Mouse (Mus musculus): ENCODE results near the gene AL732309.1.

DNA sequence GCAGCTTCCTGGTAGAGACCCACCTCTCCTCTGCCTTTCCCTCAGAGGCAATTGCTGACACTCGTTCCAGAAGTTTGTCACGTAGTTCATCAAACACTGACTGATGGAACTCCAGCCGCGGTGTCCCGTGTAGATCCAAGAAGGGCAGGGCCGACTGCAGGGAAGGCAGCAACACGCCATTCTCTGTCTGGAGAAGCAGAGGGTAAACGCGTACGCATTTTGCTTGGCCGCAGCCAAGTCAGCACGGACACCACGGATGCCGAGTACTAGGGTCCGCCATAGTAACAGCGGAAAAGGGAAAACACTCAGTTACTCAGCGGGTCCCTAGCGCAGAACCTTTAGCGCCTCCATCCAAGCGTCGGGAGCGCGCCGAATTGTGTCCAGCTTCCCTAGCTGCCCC is 36.0 kb downstream of the AL732309.1 start:
- TF ChIP-seq CTCF (IDR thresholded peaks at IDR 0.05; ENCODE audit: control insufficient read depth, insufficient read depth, insufficient replicate concordance, low read depth, low read length) (no peak), POLR2A (IDR thresholded peaks at IDR 0.05; ENCODE audit: control insufficient read depth, low read depth, low read length) (no peak)

All from testis, adult 2 months (tissue).